Mouse (Mus musculus) forebrain, postnatal 0 days (tissue): Measurements from ENCODE around the gene Irx4. TPM values are rescaled to one million over a fixed set of nuclear protein-coding genes. Genes with fewer than 3 reads are reported as not detected.

ENCODE experiments used
- ATAC-seq: fragments of 200-750 bp; cut with Nextera tagmentation; 2 replicates; pipeline ENCODE4 v1.8.0; 2017; ENCODE audit warnings: mild to moderate bottlenecking, moderate library complexity
- DNase-seq: peaks from one replicate; pipeline ENCODE4 v3.0.0-alpha.2; 2015
- H3K27ac ChIP-seq: fragments of 300-500 bp; sonication (generic); 2 replicates; pipeline ENCODE4 v1.5.1; 2014; ENCODE audit warnings: low read depth, mild to moderate bottlenecking, antibody characterized with exemption, low read length, moderate library complexity, mixed read lengths
- H3K27me3 ChIP-seq: fragments of 300-500 bp; sonication (generic); 2 replicates; pipeline ENCODE4 v1.6.1; 2014; ENCODE audit warnings: mild to moderate bottlenecking, low read length, mixed read lengths; ENCODE audit not compliant: insufficient read depth
- H3K36me3 ChIP-seq: fragments of 300-500 bp; sonication (generic); 2 replicates; pipeline ENCODE4 v1.6.1; 2014; ENCODE audit warnings: mild to moderate bottlenecking, moderate library complexity; ENCODE audit not compliant: insufficient read depth
- H3K4me1 ChIP-seq: fragments of 300-500 bp; sonication (generic); 2 replicates; pipeline ENCODE4 v1.6.1; 2014; ENCODE audit warnings: antibody characterized with exemption; ENCODE audit not compliant: insufficient read depth
- H3K4me2 ChIP-seq: fragments of 300-500 bp; sonication (generic); 2 replicates; pipeline ENCODE4 v1.6.1; 2014; ENCODE audit warnings: low read depth, mild to moderate bottlenecking, moderate library complexity
- H3K4me3 ChIP-seq: fragments of 300-500 bp; sonication (generic); 2 replicates; pipeline ENCODE4 v1.5.1; 2014; ENCODE audit warnings: low read depth, low read length, mixed read lengths
- H3K9ac ChIP-seq: fragments of 300-500 bp; sonication (generic); 2 replicates; pipeline ENCODE4 v1.6.1; 2014; ENCODE audit warnings: mild to moderate bottlenecking
- H3K9me3 ChIP-seq: fragments of 300-500 bp; sonication (generic); 2 replicates; pipeline ENCODE4 v1.6.1; 2016; ENCODE audit warnings: low read length
- CTCF ChIP-seq: sonication (generic); IDR thresholded peaks from 2 replicates; pipeline ENCODE4 v1.5.1; 2016; ENCODE audit warnings: antibody characterized with exemption, control low read depth, low read depth
- WGBS: fragments of 180-500 bp; shearing (Covaris S2); extraction: QIAGEN DNeasy Blood & Tissue Kit; methylation state at CpG from one replicate; pipeline ENCODE4 v1.1.7; 2014; 5-methylcytosine and 5-hydroxymethylcytosine counted together
- polyA plus RNA-seq: library from polyadenylated mRNA; unstranded; fragments of >200 nt; fragmentation: Nextera tagmentation; extraction: Ambion mirVana; gene quantifications from 2 replicates; pipeline ENCODE4 v1.2.1, GENCODE M21; 2015
- total RNA-seq: library from RNA; depleted of rRNA; stranded (reverse); fragments of >200 nt; gene quantifications from 2 replicates; pipeline ENCODE4 v1.2.3, GENCODE M21; 2014

Gene Irx4
- total and polyA plus RNA-seq, 2 experiments from 2014 or later = not detected

GRCm38 (mm10) chr13:73269891-73270290 is 9.6 kb downstream of the Irx4 start:
- Histone ChIP-seq H3K27ac (no peak overlapping the region), H3K4me2 (no peak overlapping the region), H3K4me1 (no peaks in the 10 kb centered on the region), H3K4me3 (no peak overlapping the region), H3K9ac (no peak overlapping the region), H3K36me3 (no peaks in the 10 kb centered on the region), H3K9me3 (no peaks in the 10 kb centered on the region), H3K27me3 (peaks cover 90% of the 10 kb centered on the region)
- ATAC-seq = no peak
- 8% methylated on average over 3 of the region's 3 CpGs for WGBS
- TF ChIP-seq CTCF = no peak
- no peak for DNase-seq

- DNase-seq (no peak), ATAC-seq (no peak)
- Histone ChIP-seq H3K4me1 (no peaks in the 10 kb centered on the region), H3K9ac (no peak overlapping the region), H3K27ac (no peak overlapping the region), H3K4me3 (peak overlapping the region; percentile 11; the same call in 1 of the 2 replicates), H3K4me2 (0 out of 2 replicates have a peak overlapping the region, but pooled peaks have one; percentile 15), H3K9me3 (no peaks in the 10 kb centered on the region), H3K27me3 (peaks cover 84% of the 10 kb centered on the region), H3K36me3 (no peaks in the 10 kb centered on the region)
- TF ChIP-seq CTCF = no peak
- WGBS = 4% methylated on average over 22 of the region's 22 CpGs
These were observed 10.3 kb downstream of the Irx4 start for GRCm38 (mm10) chr13:73270451-73271081.

GRCm38 (mm10) chr13:73271336-73272242 is 11.3 kb downstream of the Irx4 start:
- Histone ChIP-seq H3K4me1 (no peaks in the 10 kb centered on the region), H3K4me3 (peak overlapping the region; percentile 24), H3K36me3 (no peaks in the 10 kb centered on the region), H3K9ac (no peak overlapping the region), H3K27ac (no peak overlapping the region), H3K9me3 (no peaks in the 10 kb centered on the region), H3K27me3 (peaks cover 74% of the 10 kb centered on the region), H3K4me2 (peak overlapping the region; percentile 46)
- WGBS = 2% methylated on average over 53 of the region's 53 CpGs
- DNase-seq = no peak
- no peak for TF ChIP-seq CTCF
- ATAC-seq = no peak; the same call in 1 of the 2 replicates

- ATAC-seq = no peak
- no peak for TF ChIP-seq CTCF
- Histone ChIP-seq H3K27me3 (peaks cover 66% of the 10 kb centered on the region), H3K4me1 (no peaks in the 10 kb centered on the region), H3K27ac (no peak overlapping the region), H3K4me2 (no peak overlapping the region), H3K36me3 (no peaks in the 10 kb centered on the region), H3K4me3 (no peak overlapping the region), H3K9me3 (no peaks in the 10 kb centered on the region), H3K9ac (no peak overlapping the region)
- no peak for DNase-seq
These were observed 12.6 kb downstream of the Irx4 start for GRCm38 (mm10) chr13:73272794-73273282.

- ATAC-seq (no peak), DNase-seq (no peak)
- H3K36me3 ChIP-seq = no peaks in the 10 kb centered on the region
- no peak overlapping the region for H3K4me3 ChIP-seq
- no peak for TF ChIP-seq CTCF
- H3K4me1 ChIP-seq = no peaks in the 10 kb centered on the region
- no peaks in the 10 kb centered on the region for H3K9me3 ChIP-seq
- H3K4me2 ChIP-seq = no peak overlapping the region
- H3K27ac ChIP-seq = no peak overlapping the region
- peaks cover 59% of the 10 kb centered on the region for H3K27me3 ChIP-seq
- 12% methylated on average over 1 of the region's 1 CpGs for WGBS
- no peak overlapping the region for H3K9ac ChIP-seq
These were observed 13.3 kb downstream of the Irx4 start for GRCm38 (mm10) chr13:73273536-73273935.

- no peak overlapping the region for H3K4me3 ChIP-seq
- H3K27ac ChIP-seq = no peak overlapping the region
- no peak overlapping the region for H3K4me2 ChIP-seq
- ATAC-seq = no peak
- H3K27me3 ChIP-seq = peaks cover 27% of the 10 kb centered on the region
- H3K4me1 ChIP-seq = no peaks in the 10 kb centered on the region
- H3K36me3 ChIP-seq = no peaks in the 10 kb centered on the region
- H3K9me3 ChIP-seq = no peaks in the 10 kb centered on the region
- no peak overlapping the region for H3K9ac ChIP-seq
- WGBS = 87% methylated on average over 6 of the region's 6 CpGs
- TF ChIP-seq CTCF = no peak
- DNase-seq = no peak
These were observed 17.1 kb downstream of the Irx4 start for GRCm38 (mm10) chr13:73277361-73277760.

- Histone ChIP-seq H3K27ac (no peak overlapping the region), H3K4me3 (no peak overlapping the region), H3K27me3 (peaks cover 22% of the 10 kb centered on the region), H3K4me1 (no peaks in the 10 kb centered on the region), H3K9ac (no peak overlapping the region), H3K36me3 (no peaks in the 10 kb centered on the region), H3K9me3 (no peaks in the 10 kb centered on the region), H3K4me2 (no peak overlapping the region)
- 68% methylated on average over 1 of the region's 1 CpGs for WGBS
- no peak for DNase-seq
- ATAC-seq = no peak
- TF ChIP-seq CTCF = no peak
These were observed 17.5 kb downstream of the Irx4 start for GRCm38 (mm10) chr13:73277797-73278196.
